Mouse (Mus musculus) T-cell, adult 2 months (primary cell): ENCODE measurements around the gene Hist2h2aa2.
"Not testable (repeated sequence)": the region's sequence is repeated elsewhere in the genome, so short reads cannot be mapped to it uniquely, and the experiment has no call there.

Source experiments
- DNase-seq: peaks from one replicate; pipeline ENCODE4 v3.0.0; 2022; ENCODE audit warnings: low spot score

Gene Hist2h2aa2

DNA sequence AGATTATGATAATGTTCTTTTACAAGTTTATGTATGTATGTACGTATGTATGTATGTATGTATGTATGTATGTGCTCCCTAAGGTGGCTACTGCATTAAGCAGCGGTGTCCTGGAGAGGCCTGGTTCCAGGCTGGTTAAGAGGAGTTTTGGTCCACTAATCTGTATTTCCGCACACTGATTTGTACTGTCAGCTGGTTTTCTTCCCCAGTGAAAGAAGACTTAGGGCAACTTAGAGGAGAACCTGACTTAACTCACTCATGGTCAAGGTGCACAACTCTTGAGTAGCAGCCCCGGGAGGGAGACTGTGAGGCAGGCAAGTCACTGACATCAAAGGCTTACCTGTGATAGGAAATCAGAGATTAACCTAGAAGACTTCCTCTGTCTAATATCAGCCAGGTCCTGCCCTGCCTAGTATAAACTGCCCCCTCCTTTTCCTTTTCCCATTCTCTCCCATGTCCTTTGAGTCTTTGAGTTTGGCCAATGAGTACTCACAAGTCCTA lies 3.2 kb downstream of the Hist2h2aa2 start:
- no peak for DNase-seq

DNA sequence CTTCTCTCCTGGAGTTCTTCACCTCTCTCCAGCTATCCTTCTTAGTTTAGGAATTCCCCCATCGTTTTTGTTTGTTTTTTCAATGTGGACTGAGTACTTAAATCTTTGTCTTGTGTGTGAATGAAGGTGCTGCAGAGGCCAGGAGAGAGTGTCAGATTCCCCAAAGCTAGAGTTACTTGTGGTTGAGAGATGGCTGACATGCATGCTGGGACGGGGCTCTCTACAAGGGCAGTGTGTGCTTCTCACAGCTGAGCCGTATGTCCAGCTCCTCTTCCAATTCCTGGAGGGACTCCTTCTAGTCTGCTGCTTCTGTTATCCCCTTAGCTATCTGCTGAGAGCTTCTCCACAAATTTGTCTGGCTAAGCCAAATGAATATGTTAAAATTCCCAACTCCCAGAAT lies 4.2 kb downstream of the Hist2h2aa2 start:
- no peak for DNase-seq

DNA sequence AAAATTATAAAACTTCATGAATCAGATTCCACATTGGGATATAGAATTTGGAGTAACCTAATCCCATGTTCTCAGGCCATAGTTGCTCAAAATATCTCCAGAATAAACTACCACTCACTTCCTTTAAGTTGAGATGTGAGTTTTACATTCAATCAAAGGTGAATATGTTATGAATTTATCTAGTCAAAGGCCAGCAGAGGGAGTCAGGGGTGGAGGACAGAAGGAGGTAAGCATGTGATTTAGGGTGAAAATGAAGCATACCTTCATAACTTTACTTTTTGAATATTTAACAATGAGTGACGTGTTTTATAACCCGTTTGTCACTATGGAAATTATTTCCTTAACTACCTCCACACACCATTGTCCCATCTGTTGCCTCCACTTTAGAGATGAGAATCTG lies 5.2 kb downstream of the Hist2h2aa2 start:
- DNase-seq: peak; percentile 27

DNA sequence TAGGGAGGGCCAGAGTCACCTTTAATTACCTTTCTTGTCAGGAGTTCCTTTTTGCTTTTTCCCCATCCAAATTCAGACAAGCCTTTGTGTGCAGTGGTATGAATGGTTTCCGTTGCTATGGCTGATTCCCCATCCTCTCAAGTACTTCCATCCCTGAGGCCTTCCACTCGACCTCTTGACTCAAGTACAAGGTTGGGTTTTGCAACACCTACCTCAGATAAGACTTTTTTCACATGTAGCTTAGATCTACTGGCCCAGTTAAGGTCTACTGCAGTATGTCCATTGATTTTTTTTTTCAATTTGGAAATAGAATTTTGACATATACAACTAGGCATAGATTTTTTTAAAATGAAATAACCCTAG lies 8.3 kb downstream of the Hist2h2aa2 start:
- DNase-seq: no peak

DNA sequence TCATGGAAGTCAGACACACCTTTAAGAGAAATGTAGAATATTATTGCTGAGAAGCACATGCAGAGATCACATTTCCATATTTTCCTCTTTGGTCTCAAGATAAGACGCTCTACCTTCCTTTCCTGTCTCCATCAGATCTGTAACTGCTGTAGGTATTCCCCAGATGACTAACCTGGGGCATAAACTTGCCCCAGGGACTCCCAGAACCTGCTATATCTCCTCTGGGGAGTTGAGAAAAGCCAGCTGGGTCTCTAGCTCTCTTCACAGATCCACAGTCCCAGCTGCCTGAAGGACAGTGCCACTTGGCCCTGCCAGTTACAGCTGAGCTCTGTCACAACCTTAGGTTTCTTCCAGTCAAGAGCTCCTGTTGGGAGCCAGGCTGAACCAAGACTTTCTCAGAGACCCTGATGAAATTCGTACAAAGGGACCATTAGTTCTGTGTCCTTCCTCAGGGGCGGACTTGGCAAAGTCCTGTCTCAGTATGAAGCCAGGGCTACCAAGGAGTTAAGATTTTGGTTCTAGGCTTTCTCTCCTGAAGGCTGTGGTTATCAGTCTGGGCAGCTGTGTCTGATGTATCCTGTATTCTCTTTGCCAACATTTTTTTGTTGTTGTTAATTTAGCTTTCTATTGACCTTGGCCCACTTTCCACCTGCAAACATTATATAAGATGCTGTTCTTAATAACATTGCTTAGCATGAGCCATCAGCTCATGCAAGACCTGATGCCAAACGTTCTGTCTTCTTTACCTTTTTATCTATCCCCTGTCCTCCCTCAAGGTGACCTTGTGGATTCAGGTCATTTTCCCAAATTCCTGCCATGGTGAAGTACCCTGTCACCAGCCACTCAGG lies 8.9 kb downstream of the Hist2h2aa2 start:
- no peak for DNase-seq

DNA sequence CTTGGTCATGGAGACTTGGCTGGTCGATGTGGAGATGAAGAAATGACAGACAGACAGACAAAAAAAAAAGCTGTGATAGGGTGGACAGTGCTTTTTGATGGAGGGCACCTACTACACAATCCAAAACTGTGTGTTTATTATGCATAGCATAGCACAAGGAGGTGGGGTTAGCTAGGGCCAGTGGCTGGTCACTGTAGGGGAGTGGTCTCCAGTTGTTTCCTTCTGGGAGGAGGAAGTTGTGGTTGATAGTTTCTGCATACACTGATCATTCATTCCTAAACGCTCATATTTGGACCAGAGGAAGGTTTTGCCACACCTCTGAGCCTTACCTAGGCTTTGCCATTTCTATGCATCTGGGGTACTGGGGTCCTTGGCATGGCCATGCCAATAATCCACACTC lies 9.7 kb downstream of the Hist2h2aa2 start:
- DNase-seq: no peak

DNA sequence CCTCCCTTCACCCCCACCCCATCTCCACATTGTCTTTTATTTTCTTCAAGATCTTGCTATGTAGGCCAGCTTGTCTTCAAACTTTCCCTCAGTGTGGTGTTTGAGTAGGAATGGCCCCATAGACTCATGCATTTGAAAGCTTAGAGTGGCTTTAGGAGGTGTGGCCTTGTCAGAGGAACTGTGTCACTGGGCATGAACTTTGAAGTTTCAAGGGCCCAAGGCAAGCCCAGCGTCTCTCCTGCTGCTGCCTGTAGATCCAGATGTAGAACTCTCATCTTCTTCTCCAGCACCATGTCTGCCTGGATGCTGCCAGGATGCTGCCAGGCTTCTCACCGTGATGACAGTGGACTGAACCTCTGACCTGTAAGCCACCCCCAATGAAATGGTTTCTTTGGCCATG lies 11.2 kb downstream of the Hist2h2aa2 start:
- DNase-seq: no peak

DNA sequence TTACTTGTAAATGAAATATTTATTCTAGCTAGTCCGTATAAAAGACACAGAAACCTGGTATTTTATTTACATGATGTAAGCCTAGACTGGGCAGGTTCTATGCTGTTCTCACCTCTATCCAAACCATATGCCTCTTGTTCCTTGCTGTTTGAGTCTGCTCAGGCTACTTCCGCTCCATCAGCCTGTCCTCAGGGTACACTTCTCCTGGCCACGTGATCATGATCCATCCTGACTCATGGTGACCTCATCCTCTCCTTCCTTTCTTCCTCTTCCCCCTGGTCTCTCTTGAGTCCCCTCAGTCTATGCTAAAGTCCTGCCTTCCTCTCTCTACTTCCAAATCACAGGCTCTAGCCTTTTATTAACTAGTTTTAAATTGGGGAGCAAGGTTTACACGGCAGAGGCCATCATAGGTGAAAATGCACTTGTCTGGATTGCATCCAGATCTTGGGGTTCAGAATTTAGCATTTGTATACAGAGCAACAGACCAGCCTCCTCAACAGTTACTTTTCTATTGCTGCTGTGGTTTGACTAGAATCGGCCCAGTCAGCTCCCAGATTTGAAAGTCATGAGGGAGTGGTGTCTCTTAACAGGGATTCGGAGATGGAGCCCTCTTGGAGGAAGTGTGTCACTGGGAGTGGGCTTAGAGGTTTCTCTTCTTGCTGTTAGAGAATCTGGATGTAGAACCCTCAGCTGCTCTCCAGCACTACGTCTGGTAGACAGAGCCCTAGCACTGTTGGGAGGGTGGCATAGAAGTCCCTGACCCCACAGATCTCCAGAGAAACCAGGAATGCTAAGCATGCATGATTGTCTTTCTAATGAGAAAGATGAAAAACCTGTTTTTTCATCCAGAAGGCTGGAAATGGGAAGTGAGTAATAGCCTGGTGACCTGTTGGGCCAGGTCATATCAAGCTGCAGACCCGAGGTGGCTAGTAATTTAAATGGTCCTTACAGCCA lies 13.1 kb downstream of the Hist2h2aa2 start:
- DNase-seq: no peak

DNA sequence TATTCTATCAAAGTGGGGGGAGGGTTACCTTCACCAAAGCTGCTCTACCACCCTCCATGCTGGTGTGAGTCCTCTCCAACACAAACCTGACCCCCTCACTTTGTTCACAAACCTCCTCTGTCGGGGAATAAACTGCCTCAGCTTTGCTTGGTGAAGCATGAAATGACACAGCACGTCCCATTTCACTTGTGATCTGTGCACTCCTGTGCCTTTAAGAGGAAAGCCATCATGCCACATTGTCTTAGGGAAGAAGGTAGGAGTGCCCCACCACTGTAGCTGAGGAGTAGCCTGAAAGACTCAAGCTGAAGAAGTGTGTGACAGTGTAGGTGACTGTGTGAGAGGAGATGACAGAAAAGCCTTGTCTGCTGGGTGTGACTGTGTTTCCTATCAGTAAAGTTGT lies 14.7 kb downstream of the Hist2h2aa2 start:
- DNase-seq: no peak

DNA sequence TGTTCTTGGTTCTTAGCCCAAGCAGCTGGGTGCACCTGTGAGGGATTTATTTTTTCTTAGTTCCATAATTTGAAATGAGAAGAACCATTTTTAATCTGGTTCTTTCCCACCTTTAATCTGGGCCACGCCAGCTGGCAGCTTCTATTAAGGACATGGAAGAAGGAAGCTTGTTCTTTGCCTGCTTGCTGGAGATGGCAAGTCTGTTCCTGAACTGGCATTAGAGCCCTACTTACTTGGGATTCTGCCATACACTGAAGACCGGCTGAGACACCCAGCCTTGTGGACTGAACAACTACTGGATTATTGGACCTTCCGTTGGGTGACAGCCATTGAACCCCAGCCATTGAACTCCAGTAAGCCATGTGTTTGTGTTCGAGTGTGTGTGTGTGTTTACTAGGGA lies 17.3 kb downstream of the Hist2h2aa2 start:
- DNase-seq: no peak

DNA sequence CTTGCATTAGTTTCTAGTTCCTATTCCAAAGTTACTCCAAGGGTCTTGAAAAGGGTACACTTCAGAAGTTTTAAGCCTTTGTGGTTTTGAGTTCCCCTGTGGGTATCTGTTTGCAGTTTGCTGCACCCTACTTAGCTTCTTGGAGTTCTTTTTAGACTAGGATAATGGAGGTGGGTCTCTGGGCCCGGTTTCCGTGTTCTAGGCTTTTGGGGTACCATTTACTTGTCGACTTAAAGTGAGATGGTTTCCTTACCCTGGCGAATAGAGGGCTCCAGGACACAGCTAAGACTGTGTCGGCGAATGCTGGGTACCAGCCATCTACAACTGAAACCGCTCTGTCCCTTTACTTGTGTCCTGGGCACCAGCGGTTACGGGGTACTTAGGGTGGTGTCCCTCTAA lies 18.4 kb downstream of the Hist2h2aa2 start:
- no peak for DNase-seq

DNA sequence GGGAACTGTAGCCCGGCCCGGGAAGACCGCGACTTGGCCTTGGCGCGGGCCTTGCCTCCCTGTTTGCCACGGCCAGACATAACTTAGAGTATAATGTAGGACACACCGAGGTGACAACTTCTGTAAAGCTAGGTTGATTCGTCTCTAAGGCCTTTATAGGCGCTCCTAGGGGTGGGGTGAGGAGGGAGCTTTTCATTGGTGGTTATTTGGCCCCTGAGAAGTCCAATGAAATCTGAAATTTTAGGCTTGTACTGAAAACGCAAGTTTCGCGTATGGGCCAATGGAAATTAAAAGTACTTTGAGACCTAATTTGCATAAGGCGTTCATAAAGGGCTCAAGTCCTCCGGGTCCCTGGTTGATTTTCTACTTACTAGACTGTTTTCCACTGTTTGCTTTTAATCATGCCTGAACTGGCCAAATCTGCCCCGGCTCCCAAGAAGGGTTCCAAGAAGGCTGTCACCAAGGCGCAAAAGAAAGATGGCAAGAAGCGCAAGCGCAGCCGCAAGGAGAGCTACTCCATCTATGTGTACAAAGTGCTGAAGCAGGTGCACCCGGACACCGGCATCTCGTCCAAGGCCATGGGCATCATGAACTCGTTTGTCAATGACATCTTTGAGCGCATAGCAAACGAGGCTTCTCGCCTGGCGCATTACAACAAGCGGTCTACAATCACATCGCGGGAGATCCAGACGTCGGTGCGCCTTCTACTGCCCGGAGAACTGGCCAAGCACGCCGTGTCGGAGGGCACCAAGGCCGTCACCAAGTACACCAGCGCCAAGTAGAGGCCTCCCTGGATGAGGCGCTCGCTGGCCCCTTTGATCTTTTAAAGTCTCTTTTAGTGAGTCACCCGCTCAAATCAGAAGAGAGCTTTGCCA lies 19.1 kb downstream of the Hist2h2aa2 start, which contains the start of the genes Hist2h2ac and Hist2h2be:
TSS of gene Hist2h2ac (minus strand) at position 116 of the 875 bp plus-strand sequence.
TSS of gene Hist2h2be (plus strand) at position 355 of the 875 bp plus-strand sequence.
- DNase-seq: peak; percentile 85

DNA sequence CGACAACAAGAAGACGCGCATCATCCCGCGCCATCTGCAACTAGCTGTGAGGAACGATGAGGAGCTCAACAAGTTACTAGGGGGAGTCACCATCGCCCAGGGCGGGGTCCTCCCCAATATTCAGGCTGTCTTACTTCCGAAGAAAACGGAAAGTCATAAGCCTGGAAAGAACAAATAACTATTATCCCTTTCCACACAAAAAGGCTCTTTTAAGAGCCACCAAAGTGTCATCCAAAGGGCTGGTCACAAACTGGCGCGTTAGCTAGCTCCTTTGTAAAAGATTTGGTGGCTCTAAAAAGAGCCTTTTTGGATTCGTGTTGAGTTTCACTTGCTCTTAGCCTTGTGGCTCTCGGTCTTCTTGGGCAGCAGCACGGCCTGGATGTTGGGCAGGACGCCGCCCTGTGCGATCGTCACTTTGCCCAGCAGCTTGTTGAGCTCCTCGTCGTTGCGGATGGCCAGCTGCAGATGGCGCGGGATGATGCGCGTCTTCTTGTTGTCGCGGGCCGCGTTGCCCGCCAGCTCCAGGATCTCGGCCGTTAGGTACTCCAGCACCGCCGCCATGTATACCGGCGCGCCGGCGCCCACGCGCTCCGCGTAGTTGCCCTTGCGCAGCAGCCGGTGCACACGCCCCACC lies 19.8 kb downstream of the Hist2h2aa2 start:
- DNase-seq: not testable (repeated sequence)

DNA sequence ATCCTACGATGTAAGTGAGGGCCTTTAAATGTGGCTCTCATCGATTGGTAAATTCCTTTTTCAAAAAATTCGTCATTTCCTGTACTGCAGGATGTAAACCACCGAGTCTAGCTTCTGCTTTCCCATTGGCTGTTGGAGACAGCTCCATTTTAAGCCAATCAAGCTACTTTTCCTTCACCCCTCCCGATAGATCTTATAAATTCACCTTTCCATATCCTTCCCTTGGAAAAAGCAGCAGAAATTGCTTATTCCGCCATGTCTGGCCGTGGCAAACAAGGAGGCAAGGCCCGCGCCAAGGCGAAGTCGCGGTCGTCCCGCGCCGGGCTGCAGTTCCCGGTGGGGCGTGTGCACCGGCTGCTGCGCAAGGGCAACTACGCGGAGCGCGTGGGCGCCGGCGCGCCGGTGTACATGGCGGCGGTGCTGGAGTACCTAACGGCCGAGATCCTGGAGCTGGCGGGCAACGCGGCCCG lies 20.4 kb downstream of the Hist2h2aa2 start, which contains the start of the genes Bola1 and Hist2h2ab:
TSS of gene Bola1 (minus strand) at position 49 of the 470 bp plus-strand sequence.
TSS of gene Hist2h2ab (plus strand) at position 205 of the 470 bp plus-strand sequence.
- DNase-seq: peak; percentile 80

DNA sequence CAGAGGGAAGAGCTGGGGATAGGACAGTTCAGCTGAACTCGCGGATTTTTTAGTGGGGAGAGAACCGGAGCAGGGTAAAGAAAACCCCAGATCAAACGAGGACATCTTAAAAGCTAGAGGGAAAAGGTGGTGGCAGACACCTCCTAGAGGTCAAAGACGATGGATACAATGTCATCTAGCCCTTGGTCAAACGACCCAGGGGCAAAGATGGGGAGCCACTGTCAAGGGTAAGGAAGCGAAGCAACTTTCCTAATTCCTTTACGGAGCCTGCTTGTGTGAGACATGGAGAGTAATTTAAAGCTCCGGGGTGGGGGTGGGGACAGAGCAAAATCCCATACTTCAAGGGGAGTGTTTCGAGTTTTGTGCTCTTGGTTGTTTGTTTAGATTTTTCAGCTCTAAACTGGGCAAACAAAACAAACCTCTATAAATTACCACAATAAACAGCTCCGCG lies 20.9 kb downstream of the Hist2h2aa2 start:
- peak; percentile 54 for DNase-seq

DNA sequence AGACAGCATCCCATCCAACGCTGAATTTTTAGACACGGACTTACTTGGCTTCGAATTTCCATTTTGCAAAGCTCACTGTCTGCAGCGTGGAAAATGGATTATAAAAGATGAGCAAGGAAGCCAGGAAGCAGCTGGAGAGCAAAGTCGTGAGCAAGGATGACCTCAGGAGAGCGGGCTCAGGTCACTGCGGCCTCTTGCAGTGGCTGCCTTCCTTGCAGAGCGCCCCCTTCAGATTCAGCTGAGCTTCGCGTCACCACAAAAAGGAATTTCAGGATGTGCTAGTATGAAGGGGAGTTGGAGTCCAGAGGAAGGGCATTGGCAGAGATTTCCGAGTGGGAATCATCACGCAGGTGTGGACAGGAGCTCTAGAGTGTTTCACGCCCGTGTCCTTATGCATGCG lies 30.8 kb downstream of the Hist2h2aa2 start:
- DNase-seq: no peak

DNA sequence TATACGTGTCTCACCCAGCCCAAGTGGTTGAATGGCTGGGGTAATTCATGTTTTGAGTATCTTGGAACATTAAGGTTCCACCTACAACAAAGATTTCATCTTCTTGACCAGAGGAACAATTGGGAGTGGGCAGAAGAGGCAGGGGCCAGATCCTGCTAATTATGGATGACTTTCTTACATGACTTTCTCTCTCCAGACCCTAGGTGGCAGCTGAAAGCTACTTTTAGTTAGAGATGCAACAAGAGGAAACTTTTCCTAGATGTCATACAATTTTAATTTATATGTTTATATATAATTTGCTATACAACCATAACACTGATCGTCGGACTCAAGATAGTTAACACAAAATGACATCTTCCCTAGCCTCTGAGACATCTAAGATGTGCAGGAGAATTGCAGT lies 32.3 kb downstream of the Hist2h2aa2 start:
- DNase-seq: no peak

DNA sequence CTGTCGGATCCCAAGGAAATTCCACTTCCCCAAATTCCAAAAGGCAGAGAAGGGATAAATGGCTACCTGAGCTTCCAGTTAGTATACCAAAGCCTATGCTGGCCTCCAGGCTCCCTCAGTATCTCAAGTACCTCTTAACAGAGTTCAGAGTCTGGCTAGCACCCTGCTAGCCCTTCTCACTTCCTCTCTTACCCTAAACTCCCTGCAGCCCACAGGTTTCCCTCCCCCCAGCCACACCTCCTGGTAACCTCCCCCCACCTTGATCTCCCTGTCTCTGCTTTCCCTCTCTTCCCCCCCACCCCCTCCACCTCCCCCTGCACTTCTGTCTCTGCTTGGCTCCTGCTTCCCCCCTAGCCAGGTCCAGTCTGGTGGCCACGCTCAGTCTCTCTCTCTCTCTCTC lies 40.3 kb downstream of the Hist2h2aa2 start:
- no peak for DNase-seq

DNA sequence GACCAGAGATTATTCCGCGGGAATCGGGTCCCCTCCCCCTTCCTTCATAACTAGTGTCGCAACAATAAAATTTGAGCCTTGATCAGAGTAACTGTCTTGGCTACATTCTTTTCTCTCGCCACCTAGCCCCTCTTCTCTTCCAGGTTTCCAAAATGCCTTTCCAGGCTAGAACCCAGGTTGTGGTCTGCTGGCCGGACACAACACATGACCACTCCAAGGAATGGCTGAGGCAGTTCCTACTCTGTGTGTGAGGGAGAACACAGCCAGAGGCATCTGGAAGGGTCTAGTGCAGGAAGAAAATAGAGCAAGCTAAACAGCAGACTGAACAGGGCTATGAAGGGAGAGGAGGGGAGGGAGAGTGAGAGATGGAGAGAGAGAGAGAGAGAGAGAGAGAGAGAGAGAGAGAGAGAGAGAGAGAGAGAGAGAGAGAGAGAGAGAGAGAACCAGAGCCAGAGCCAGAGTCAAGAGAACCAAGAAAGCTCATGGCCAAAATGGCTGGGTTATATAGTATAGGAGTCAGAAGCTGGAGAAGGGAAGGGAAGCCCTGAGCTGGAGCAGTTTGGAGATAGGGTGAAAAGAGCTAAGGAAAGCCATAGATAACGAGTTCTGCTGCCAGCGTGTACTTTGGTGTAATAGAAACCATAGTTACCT lies 41.4 kb downstream of the Hist2h2aa2 start:
- DNase-seq: not testable (repeated sequence)

DNA sequence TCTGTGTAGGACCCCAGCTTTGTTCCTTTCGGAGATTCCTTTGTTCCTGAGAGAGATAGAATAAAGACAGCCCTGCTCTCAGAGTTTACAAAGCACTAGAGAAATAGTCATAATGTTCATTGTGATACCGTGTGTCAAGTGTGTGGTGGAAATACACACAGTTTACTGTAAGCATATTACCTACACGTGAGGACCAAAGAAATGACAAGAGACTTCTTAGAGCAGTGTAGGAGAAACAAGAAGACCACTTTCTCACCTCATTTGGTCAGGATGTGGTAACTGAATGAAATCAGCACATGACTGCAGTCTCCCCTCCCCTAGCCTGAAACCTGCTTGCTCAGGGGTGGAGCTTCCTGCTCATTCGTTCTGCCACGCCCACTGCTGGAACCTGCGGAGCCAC lies 41.9 kb downstream of the Hist2h2aa2 start:
- peak; percentile 85 for DNase-seq
